Mouse (Mus musculus) adrenal gland, postnatal 14 days (tissue): ENCODE results near the gene Flvcr2. TPM values are rescaled to one million over a fixed set of nuclear protein-coding genes. Genes with fewer than 3 reads are reported as not detected.

ENCODE experiments used
- DNase-seq: peaks from one replicate; pipeline ENCODE4 v3.0.0; 2021; ENCODE audit warnings: mixed read lengths
- total RNA-seq: library from RNA; stranded (reverse); gene quantifications from 2 replicates; pipeline ENCODE4 v1.2.3, GENCODE M21; 2021

The Flvcr2 gene
- total RNA-seq, 1 experiment from 2014 or later, result 5.7 TPM

DNA sequence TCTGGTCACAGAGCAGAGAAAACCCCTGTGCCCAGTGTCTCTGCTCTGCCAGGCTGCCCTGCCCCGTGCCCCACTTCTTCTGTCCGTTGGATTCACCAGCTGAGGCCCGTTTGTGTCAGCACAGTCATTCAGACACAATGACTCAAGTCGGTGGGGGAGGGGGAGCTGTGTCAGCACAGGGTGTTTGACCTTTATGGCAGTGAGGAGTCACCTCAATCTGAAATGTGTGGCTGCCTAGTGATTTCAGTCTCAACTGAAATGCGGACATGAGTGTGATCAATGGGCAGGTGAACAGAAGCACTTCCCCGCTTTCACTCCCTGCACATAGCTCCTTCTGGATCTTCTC lies 16.4 kb upstream of the Flvcr2 start:
- DNase-seq, result peak; percentile 92

DNA sequence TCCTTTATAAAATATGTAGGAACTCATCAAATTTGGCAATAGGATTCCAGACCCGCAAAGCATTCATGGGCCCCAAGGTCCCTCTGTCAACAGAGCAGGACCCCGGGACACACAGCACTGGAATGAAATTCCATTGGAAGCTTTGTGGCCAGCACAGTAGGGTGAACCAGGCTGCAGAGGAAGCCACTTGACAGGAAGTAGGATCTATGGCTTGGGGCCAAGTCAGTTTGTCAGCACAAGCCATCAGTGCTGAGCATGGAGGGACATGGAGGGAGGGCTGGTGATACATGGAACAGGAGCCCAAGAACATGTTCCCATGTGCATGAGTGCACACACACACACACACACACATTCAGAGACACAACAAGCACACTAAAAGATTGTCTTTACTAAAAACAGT lies 10.1 kb upstream of the Flvcr2 start:
- peak; percentile 65 for DNase-seq

DNA sequence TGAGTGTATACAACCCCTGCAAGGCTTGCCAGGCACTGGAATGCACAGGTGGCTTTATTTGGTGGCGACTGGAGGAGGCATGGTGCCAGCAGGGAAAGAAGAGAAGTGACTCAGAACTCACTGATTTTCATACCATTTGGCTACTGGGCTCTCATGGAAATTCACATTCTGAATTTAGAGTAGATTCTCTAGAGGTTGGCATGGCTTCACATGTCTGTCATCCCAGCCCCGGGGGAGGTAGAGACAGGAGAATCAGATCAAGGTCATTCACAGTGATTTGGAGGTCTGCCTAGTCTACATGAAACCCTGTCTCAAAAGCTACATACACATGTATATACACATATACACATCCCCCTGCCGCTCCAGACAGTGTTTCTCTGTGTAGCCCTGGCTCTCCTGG lies 9.4 kb upstream of the Flvcr2 start:
- no peak for DNase-seq

DNA sequence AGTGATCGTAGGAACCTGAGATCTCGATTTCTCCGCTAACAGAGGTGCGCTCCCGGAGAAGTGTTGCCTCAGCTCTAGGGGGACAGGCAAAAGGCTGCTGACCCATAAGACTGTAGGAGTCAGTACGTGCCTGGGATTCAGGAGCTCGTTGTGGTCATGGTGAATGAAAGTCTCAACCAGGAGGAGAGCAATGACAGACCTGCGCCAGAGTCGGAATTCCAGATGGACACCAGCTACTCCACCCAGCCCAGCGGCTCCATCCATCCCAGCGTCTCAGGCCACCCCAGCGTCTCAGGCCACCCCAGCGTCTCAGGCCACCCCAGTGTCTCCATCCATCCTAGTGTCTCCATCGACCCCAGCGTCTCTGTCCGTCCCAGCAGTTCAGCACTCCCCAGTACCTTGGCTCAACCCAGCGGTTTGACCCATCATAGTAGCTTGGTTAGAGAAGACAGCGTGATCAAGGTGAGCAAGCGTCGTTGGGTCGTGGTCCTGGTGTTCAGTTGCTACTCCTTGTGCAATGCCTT lies 419 bp downstream of the Flvcr2 start:
- DNase-seq, result no peak

DNA sequence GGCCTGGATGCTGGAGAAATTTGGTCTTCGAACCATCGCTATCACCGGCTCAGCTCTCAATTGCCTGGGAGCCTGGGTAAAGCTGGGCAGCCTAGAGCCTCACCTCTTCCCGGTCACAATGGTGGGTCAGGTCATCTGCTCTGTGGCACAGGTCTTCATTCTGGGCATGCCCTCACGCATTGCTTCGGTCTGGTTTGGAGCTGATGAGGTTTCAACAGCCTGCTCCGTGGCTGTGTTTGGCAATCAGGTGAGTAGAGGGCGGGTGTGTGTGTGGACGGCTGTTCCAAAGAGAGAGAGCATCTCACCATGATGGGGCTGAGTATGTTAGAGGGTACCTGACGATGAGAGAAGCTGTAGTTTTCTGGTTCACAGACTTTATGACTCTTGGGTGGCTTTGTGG lies 1.0 kb downstream of the Flvcr2 start:
- DNase-seq, result no peak

DNA sequence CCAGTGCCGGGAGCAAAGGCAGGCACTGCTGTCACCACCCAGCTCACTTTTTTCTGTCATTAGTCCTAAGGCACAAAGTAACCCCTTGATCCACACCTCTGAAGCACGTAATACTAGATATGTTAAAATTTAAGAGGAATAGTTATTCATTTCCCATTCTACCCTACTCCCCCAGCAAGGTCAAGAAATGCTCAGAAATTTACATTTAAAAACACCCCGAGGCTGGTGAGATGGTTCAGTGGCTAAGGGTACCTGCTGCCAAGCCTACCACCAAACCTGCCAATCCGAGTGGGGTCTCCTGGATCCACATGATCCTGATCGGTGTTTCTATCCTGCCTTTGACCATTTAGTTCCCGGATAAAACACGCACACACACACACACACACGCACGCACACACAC lies 3.5 kb downstream of the Flvcr2 start:
- no peak for DNase-seq

DNA sequence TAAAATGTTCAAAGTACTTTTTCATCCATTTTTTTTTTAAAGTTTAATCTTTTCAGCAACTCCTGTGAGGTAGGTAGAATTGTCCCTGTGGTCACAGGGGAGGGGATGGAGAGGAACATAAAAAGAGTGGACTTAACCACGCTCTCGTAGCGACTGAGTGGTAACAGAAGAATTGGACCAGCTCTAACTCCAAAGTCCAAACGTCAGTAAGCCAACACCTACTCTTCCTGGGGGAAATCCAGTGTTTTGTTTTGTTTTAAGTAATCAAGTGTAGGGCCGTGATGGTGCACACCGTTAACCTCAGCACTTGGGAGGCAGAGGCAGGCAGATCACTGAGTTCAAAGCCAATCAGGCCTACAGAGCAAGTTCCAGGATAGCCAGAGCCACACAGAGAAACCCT lies 5.8 kb downstream of the Flvcr2 start:
- no peak for DNase-seq

DNA sequence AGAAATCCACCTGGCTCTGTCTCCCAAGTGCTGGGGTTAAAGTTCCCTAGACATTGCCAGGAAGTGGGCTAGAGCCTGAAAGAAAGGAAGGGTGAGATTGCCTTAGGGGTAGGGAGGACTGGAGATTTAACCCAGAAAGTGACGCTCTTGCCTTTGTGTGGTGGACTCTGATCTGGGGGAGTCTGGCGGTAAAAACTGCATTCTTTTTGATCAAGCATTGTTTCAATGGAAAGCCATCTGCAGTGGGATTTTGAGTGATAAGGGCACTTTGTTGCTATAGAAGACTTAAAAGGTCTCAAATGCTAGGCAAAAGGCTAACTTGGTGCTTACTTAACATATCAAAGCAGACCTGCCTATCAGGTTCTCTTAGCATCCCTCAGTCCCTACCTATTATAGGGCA lies 6.9 kb downstream of the Flvcr2 start:
- DNase-seq, result no peak

DNA sequence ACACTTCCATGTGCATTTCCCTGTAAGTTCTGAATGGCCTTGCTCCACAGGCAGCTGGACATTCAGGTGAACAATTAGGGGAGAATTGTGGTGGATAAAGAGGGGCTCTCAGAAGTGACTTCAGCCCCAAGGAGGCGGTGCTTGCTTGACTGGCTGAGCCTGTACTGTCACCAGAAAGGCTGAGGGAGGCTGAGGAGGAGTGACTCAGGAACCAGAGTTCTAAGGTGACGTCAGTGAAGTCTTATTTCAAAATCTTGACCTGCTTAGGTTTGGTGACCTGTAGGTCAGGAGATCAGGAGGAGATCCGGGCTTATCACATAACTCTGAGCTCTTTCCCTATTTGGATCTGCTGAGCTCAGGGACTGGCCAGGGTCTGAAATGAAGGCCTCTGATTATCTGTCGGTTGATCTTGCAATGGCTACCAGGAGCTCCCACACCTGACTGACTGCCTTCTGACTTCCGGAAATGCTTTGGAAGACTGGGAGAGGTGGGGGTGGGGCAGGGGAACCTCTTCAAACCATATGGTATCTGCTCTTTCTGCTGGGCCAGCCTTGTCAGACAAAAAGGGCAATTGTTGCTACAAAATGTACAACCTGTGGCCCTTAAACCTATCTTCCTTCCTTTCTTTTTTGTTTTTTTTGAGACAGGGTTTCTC lies 8.4 kb downstream of the Flvcr2 start:
- no peak for DNase-seq

DNA sequence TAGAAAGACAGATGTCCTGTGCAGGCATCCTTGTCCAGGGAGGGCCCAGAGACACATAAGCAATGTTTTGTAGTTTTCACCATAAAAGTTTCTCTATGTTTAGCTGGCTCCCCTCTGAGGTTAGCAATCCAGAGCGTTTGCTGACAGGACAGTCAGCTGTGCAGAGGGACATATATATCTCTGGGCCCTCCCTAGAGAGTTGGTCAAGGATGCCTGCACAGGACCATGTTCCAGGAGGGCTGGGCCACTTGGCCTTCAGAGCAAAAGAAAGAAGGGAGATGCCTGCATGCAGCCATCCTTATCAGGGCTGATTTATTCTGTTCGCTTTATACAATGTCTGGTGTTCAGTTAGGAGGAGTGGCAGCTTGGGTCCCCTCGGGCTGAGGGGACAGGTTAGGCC lies 10.1 kb downstream of the Flvcr2 start:
- no peak for DNase-seq

DNA sequence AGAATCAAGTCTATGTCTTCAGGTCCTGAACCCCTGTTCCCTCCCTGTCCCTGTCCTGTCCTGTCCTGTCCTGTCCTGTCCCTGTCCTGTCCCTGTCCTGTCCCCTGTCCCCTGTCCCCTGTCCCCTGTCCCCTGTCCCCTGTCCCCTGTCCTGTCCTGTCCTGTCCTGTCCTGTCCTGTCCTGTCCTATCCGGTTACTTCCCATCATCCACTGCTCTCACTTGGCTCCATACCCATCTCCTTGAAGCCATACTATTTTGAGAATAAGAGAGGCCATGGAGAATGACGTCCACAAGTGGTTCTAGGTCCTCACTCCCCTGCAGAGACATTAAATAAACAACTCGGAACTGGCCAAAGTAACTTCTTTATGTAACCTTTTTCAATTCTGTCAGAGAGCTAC lies 10.7 kb downstream of the Flvcr2 start:
- DNase-seq, result no peak

DNA sequence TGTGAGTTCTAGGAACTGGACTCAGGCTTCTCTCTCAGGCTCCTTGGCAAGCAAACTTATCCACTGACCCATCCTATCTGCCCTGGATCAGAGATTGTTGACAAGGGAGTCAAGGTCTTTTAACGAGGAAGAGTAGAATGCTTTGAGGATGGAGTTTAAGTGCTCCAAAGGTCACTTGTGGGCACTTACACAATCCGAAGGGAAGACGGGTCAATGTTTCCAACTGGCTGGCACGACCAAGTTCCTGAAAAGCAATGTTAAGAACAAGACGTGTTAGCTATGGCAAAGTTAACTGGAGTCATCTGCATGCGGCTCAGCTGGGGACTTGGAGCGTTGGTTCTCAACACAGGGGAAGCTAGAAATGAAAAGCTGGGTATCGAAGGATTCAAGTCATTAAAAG lies 12.4 kb downstream of the Flvcr2 start:
- peak; percentile 47 for DNase-seq

DNA sequence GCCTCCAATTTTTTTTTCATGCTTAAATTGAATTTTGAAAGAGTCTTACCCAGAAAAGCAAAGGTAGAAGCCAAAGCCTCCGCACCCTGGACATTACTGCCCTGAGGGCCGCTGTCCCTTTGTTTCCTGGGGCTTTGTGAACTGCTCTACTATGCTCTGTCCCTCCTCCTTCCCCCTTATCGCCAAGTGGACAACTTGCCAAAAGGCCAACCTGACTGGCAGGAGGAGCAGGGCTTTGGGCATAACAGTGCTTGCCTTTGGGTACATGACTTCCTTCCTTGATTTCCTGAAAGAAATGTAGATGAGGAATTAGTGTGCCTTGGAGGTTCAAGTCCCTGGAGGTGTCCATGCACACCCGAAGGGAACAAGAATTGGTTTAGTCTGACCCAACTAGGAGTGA lies 15.1 kb downstream of the Flvcr2 start:
- DNase-seq, result no peak

DNA sequence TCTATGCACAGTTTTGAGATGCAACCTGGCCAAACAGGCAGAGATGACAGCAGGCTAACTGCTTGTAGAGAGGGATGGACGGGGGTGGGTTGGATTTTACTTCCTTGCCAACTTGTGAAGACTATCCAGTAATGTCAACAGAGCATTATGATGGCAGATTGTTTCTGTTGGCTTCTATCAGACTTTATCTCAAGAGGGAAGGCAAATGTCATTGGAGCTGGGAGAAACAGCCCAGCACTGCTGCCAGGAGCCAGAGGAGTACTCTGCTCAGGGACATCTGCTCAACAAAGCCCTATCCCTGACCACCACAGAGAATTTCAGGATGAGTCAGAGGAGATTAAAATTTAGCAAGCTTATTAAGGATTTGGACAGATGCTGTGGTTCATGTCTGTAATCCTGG lies 18.3 kb downstream of the Flvcr2 start:
- DNase-seq, result no peak

DNA sequence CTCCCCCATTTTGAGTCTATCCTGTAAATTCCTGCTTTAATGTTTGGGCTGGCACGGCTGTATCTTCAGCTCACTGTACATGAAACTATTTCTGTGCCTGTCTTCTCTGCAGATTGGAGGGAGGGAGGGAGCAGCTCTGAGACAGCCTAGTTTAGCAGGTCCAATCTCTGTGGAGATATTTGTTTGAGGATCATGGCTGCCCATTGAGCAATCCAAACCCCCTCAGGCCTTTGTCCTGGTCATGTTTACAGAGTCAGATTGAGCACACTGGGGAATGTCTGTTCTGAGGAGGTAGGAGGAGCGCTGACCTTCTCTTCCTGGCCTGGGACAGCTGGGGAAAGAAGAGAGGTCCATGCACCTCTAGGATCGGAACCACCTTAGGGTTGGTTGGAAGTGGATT lies 19.9 kb downstream of the Flvcr2 start:
- no peak for DNase-seq

DNA sequence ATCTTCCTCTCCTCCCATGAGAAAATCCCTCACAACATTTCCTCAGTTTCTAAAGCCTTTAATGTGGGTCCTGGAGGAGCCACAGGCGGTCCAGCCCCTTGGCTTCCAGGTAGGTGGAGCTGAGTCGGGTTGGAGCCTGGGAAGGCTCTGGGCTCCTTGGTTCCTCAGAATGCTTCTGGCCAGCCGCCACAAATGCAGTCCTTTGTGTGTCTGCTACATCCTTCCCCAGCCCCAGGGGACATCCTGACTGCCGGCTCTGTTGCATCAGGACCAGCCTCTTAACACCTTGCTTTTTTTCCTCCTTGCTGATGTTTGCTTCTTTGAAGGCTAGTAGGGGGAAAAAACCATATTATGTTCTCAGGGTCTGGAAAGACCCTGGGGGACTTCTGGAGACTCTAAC lies 21.4 kb downstream of the Flvcr2 start:
- no peak for DNase-seq

DNA sequence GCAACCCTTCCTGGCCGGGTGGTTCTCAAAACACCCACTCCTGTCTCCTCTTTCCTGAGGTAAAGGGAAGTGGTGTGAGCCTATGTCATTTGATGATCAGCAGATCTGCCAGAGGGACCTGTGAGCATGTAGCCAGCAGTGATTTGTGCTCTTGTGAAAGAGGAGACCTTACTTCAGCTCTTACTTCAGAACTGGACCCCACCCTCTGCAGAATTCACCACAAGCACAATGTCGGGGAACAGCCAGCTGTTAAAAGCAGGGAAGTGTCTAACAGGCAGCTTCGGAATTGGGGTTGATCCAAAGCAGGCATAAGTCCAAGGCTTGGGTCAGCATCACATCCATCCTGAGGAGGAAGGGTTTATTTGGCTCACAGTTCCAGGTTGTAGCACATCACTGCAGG lies 25.0 kb downstream of the Flvcr2 start:
- DNase-seq, result no peak

DNA sequence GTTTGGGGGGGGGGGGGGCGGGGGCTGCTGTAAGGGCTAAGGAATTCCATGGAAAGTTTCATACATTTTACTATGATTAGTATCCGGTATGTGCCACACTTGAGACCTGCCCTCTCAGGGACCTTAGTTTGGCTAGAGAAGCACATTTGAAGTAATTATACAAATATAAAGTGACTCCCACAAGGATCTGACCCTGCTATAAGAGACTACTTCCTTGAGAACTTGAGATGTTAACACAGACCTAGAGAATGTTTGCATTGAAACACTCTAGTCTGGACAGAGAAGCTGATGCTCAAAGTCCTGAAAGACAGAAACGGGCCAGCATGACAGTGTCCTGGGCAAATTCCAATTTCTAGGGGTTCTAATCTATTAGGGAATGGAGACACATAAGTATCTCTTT lies 32.6 kb downstream of the Flvcr2 start:
- no peak for DNase-seq

DNA sequence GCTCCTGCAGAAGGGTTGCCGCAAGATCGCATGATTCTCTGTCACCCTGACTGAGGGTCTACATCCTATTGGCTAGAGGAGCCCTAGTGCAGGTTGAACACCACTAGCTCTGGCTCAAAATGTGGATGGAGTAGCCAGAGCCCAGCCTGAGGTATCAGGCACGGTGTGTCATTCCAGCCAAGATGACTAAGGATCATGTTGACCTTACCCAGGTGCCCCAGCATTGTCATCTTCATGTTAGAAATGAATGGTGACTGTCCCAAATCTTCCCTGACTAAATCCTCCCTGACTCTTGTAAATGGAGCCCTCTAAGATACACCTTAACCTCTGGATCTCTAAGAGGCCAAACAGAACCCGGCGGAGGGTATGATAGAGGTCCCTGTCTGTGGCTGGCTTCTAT lies 33.4 kb downstream of the Flvcr2 start:
- no peak for DNase-seq

DNA sequence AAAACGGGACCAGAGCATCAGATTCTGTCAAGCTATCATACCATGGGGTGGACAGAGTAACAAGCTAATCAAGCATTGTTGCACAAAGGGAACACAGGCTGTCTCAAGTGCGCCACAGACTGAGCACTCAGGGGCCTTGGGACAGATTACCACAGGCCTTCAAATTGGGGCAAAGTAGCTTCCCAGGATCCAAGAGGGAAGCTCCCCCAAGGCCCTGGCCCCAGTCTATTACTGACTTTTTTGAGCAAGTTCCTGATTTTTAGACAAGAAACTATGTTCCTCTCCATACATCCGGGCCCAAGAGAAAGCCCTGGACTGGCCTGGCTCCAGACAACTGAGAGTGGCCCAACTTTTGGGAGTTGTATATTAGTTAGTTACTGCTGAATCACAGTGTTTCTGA lies 35.3 kb downstream of the Flvcr2 start:
- DNase-seq, result no peak

DNA sequence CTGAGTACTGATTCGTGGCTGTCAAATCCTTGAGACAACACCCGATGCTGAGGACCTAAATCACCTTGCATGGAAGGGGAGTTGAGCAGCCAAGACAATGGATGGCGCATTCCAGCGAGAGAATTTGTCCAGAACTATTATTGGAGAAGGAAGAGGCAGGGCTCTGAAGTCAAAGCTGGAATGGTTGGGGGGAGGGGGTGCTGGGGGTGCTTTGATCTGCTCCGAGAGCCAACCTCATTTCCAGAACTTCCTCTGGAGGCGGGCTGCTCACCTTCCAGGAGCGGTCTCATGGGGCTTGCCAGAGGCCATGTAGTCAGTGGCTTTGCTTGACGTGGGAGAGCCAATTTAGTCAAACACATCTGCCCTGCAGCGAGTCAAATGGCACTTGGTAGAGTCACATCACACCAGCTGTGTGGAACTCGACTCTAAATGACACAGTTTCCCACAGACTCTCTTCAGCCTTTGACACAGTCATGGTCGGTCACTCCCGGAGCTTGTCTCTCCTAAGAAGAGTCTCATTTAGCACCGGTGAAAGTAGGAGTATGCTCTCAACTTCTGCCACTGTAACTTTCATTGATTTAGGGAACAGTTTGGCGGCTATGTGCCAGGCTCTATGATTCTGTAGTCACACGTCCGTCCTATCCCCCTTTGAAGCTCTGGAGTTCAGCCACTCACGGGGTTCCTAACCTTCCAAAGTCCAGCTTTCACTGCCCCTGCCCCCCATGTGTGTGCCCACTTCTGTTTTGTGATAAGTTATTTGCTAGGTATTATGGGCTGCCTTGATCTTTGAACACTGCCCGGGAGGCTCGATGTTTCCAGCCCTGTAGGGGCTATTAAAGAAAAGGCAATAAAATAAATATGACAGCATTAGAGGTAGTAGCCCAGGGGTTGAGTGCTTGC lies 38.8 kb downstream of the Flvcr2 start:
- DNase-seq, result no peak

DNA sequence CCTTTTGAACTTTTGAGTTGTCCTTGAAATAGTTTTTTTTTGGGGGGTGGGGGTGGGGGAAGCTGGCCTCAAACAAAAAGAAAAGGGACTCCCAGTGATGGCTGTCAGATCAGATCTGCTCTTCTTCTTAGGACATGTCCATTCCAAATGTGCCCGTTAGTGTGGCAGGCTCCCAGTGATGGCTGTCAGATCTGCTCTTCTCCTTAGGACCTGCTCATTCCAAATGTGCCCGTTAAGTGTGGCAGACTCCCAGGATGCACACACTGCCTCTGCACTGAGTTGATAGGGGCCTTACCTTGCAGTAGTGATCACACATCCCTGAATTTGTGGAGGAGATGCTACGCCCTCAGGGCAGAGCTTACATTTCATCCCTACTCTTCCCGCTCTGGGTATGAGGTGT lies 45.8 kb downstream of the Flvcr2 start:
- DNase-seq, result no peak

DNA sequence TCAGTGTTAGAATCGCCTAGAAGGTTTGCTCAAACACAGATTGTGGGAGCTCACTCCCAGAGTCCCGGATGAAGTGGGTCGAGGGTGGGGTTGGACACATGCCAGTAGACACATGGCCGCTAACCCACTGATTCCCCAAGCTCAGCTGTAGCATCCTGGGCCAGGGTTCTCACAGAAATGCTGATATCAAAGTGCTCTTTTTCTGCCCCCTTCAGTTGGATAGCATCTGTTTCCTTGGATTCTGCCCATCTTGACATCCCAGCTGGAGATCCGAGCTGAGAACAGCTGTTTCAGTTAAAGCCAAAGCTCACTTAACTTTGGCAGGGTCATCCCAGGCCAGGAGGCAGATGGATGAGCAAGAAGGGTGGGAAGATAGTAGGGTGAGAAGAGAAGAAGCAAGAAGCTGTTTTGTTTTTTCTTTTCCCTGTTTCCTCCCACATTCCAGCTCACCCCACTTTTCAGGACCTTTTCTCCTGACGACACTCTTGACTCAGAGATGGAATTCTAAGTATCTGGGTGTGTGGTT lies 46.5 kb downstream of the Flvcr2 start:
- DNase-seq, result no peak

DNA sequence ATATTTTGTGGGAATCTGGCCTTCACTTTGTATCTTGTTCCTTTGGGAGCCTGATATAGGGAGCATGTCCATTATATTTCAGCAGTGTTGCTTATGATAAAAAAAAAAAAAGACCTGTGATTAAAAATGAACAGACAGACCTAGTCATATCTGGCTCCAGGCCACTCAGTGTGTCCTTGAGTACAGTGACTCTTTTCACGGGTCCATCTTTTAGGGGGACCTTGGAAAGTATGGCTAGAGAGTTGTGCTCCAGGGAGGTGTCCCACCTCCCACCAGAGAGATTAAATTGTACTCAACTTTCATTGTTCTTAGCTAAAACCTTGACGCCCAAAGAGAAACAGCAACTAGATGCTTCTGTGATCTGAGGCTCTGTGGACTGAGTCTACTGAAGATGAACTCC lies 47.8 kb downstream of the Flvcr2 start:
- DNase-seq, result peak; percentile 42
